Mouse (Mus musculus): Measurements from ENCODE around the gene Olfr866. TPM values are rescaled to one million over a fixed set of nuclear protein-coding genes. Genes with fewer than 3 reads are reported as not detected.

Gene Olfr866
- not detected in 2 replicates for polyA plus RNA-seq (2016; fragmentation: Nextera tagmentation; extraction: Ambion mirVana)

DNA sequence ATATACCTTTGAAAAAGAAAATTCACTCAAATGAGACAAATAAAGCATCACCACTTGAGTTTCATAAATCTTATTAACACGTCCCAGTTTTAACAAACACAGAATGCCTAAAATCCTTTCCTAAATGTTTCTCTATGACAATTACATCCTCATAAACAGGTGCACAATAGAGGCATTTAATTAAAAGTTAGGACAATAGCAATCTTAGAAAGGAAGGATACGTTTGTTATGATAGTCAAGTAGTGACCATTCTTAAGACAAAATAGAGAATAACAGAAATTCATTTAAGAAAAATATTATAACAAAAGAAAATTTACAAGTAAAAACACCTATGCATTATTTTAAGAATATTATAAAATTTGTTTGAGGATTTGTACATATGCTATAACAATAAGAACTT lies at the start of gene Olfr866:
Gene Olfr866 (minus strand): TSS at position 101 of the 400 bp plus-strand sequence.
- peaks cover 9% of the 10 kb centered on the region; the same call in 1 of the 2 replicates for H3K9me3 ChIP-seq
- H3K4me2 ChIP-seq (replicated peaks): no peak within 1 kb of the TSS
- no peaks in the 10 kb centered on the region for H3K36me3 ChIP-seq
- WGBS: 72% methylated on average over 2 of the region's 2 CpGs
- H3K9ac ChIP-seq (replicated peaks): no peak within 1 kb of the TSS
- H3K27me3 ChIP-seq: no peaks in the 10 kb centered on the region
- no peak for ATAC-seq (ENCODE audit: low FRiP score, low read depth)
- no peak within 1 kb of the TSS for H3K27ac ChIP-seq (replicated peaks)
- H3K4me3 ChIP-seq: no peak within 1 kb of the TSS
- H3K4me1 ChIP-seq: no peaks in the 10 kb centered on the region

DNA sequence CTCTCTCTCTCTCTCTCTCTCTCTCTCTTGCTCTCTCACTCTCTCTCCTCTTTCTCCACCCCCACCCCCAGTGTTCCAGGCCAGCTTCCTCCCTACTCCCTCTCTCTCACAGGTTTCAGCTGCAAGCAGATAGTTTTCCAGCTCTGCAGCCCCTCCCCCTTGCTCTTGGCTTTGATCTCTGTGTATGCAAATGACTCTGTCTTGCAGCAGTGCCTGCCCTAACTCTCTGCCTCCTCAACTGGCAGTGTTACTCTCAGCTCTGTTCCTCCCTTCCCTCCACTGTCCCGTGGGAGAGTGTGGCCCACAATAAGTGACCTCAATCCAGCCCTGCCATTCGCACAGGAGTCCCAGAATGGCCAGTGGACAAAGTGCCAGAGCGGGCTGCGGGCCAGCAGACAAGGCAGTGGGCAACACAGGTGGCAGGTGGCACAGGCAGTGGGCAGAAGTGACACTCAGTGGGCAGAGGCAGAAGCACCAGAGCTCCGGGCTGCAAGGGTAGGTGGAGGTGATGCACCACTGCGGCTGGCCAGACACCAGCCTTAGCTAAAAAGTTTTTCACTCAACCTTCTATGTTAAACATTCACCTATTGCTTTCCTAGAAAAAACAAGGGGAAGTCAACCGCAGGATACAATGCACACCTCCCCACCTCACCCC lies 45.8 kb upstream of the Olfr866 start:
- H3K27ac ChIP-seq (replicated peaks): no peak overlapping the region
- H3K36me3 ChIP-seq: no peaks in the 10 kb centered on the region
- H3K27me3 ChIP-seq: no peaks in the 10 kb centered on the region
- no peaks in the 10 kb centered on the region for H3K4me1 ChIP-seq
- peaks cover 45% of the 10 kb centered on the region for H3K9me3 ChIP-seq
- no peak overlapping the region for H3K9ac ChIP-seq (replicated peaks)
- no peak for ATAC-seq (ENCODE audit: low FRiP score, low read depth)
- 79% methylated on average over 7 of the region's 7 CpGs for WGBS
- H3K4me3 ChIP-seq: no peak overlapping the region
- H3K4me2 ChIP-seq (replicated peaks): no peak overlapping the region

DNA sequence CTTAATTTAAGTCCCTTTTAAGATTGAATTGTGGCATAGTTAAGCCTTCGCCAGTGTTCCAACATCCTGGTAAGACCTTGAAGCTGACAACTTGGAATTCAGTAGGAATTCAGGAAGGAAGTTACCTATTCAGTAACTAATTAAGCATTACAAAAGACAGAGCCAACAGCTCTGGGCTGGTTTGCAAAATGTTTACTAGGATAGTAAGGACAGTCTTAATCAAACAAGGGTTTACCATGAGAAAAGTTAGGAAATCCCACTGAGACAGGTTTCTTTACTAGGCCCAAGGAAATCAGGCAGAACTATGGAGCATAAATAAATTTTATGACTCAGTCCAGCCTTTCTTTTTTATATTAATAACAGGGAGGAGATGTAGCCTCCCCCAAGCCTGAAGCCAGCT lies 43.5 kb upstream of the Olfr866 start:
- H3K9me3 ChIP-seq: peaks cover 35% of the 10 kb centered on the region

DNA sequence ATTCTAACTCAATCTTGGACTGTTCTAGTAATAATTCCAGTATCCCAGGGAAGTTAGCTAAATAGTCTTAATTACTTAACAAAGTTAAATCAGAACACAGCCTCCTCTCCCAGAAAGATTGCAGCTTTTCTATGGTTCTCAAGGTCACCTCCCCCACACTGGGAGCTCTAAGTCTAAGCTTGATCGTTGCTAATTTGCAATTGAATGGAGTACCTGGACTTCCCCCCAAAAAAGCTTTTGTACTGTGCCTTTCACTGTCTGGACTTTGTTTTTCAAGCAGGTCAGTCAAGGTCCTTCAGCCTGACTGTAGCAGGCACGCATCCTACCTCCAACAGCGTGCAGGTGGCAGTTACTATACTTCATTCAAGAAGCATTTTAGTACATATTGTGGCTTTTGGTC lies 42.4 kb upstream of the Olfr866 start:
- Histone ChIP-seq H3K4me1 (no peaks in the 10 kb centered on the region), H3K27ac (replicated peaks) (no peak overlapping the region), H3K9me3 (peaks cover 25% of the 10 kb centered on the region), H3K4me2 (replicated peaks) (no peak overlapping the region), H3K36me3 (no peaks in the 10 kb centered on the region), H3K4me3 (no peak overlapping the region), H3K27me3 (no peaks in the 10 kb centered on the region), H3K9ac (replicated peaks) (no peak overlapping the region)
- WGBS: 72% methylated on average over 3 of the region's 3 CpGs
- ATAC-seq (ENCODE audit: low FRiP score, low read depth): no peak

More for the DNA sequence above, 43.5 kb upstream of the Olfr866 start:
- no peak overlapping the region for H3K27ac ChIP-seq (replicated peaks)
- H3K9ac ChIP-seq (replicated peaks): no peak overlapping the region
- no peaks in the 10 kb centered on the region for H3K27me3 ChIP-seq
- ATAC-seq (ENCODE audit: low FRiP score, low read depth): no peak
- H3K4me1 ChIP-seq: no peaks in the 10 kb centered on the region
- H3K4me3 ChIP-seq: no peak overlapping the region
- no peaks in the 10 kb centered on the region for H3K36me3 ChIP-seq
- 86% methylated on average over 1 of the region's 1 CpGs for WGBS
- no peak overlapping the region for H3K4me2 ChIP-seq (replicated peaks)

- Histone ChIP-seq H3K4me3 (no peak within 1 kb of the TSS), H3K4me2 (replicated peaks) (no peak within 1 kb of the TSS), H3K36me3 (no peaks in the 10 kb centered on the region), H3K9ac (replicated peaks) (no peak within 1 kb of the TSS), H3K27ac (replicated peaks) (no peak within 1 kb of the TSS), H3K4me1 (no peaks in the 10 kb centered on the region), H3K9me3 (0 out of 2 replicates have a peak, but pooled peaks cover 5% of the 10 kb centered on the region), H3K27me3 (no peaks in the 10 kb centered on the region)
- ATAC-seq (ENCODE audit: low FRiP score, low read depth): no peak
- WGBS: 74% methylated on average over 1 of the region's 1 CpGs
These were observed 29.6 kb upstream of the Olfr866 start, which contains the start of gene Olfr867 for GRCm38 (mm10) chr9:20057462-20057861. TSS of gene Olfr867 (minus strand) at chr9:20057562.

DNA sequence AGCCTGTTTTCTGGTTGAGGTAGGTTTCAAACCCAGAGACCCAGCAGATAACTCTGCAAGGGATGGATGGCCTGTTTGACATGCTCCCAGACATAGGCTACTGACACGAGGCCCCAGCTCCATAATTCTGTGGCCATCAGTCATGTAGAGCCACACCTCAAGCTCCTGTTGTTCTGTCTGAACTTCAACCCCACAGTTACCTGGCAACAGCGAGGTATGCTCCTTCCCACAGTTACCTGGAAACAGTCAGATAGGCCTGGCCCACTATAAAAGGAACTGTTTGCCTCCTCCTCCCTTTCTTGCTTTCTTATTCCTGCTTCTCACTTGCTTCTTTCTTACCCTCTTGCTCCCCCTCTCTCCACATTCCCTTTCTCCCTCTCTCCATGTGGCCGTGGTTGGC lies 20.1 kb upstream of the Olfr866 start:
- Histone ChIP-seq H3K4me2 (replicated peaks) (no peak overlapping the region), H3K9me3 (peaks cover 19% of the 10 kb centered on the region), H3K9ac (replicated peaks) (no peak overlapping the region), H3K4me1 (no peaks in the 10 kb centered on the region), H3K4me3 (no peak overlapping the region), H3K27ac (replicated peaks) (no peak overlapping the region), H3K36me3 (no peaks in the 10 kb centered on the region), H3K27me3 (no peaks in the 10 kb centered on the region)
- no peak for ATAC-seq (ENCODE audit: low FRiP score, low read depth)
- 71% methylated on average over 3 of the region's 3 CpGs for WGBS

Small RNAs within 50 kb of the gene (microRNA-seq; reads per million reads assigned to microRNA genes)
- not detected for gene Gm26231
- not detected for gene Gm44395

Other genes with a start within 250 kb of the Olfr866 start
- not detected in 2 replicates for gene Olfr58, start 247.8 kb downstream of the Olfr866 start, polyA plus RNA-seq (2016; fragmentation: Nextera tagmentation; extraction: Ambion mirVana)
- not detected in 2 replicates for gene Olfr859, start 223.1 kb downstream of the Olfr866 start, polyA plus RNA-seq (2016; fragmentation: Nextera tagmentation; extraction: Ambion mirVana)
- gene Olfr860, start 178.3 kb downstream of the Olfr866 start, polyA plus RNA-seq (2016; fragmentation: Nextera tagmentation; extraction: Ambion mirVana): not detected in 2 replicates
- gene Olfr862, start 140.0 kb downstream of the Olfr866 start, polyA plus RNA-seq (2016; fragmentation: Nextera tagmentation; extraction: Ambion mirVana): not detected in 2 replicates
- 0.23 and 0.24 TPM in 2 replicates for gene Olfr77, start 111.2 kb downstream of the Olfr866 start, polyA plus RNA-seq (2016; fragmentation: Nextera tagmentation; extraction: Ambion mirVana)
- not detected in 2 replicates for gene Olfr867, start 29.5 kb upstream of the Olfr866 start, polyA plus RNA-seq (2016; fragmentation: Nextera tagmentation; extraction: Ambion mirVana)
- gene Olfr868, start 70.6 kb upstream of the Olfr866 start, polyA plus RNA-seq (2016; fragmentation: Nextera tagmentation; extraction: Ambion mirVana): not detected in 2 replicates
- gene Olfr869, start 101.0 kb upstream of the Olfr866 start, polyA plus RNA-seq (2016; fragmentation: Nextera tagmentation; extraction: Ambion mirVana): not detected in 2 replicates
- not detected in 2 replicates for gene Olfr870, start 146.0 kb upstream of the Olfr866 start, polyA plus RNA-seq (2016; fragmentation: Nextera tagmentation; extraction: Ambion mirVana)
- gene Olfr871, start 184.2 kb upstream of the Olfr866 start, polyA plus RNA-seq (2016; fragmentation: Nextera tagmentation; extraction: Ambion mirVana): not detected in 2 replicates
- not detected in 2 replicates for gene Olfr872, start 209.1 kb upstream of the Olfr866 start, polyA plus RNA-seq (2016; fragmentation: Nextera tagmentation; extraction: Ambion mirVana)

Data from midbrain, embryonic 12.5 days (tissue).